Mouse (Mus musculus) heart, postnatal 10 days (tissue): ENCODE data around the gene Rtkn2. TPM values are rescaled to one million over a fixed set of nuclear protein-coding genes. Genes with fewer than 3 reads are reported as not detected.
A peak's percentile ranks its signal among the peaks of the same experiment; 100 is the strongest.

Source experiments
- DNase-seq, 2 experiments: peaks; one replicate each; pipeline ENCODE4 v3.0.0; 2021
- intact Hi-C: fragments of 180-260 bp; cut with DNase I; formaldehyde crosslinking; loops from one replicate; pipeline ENCODE4 v1.15.1; 2025
- total RNA-seq, 2 experiments: library from RNA; stranded (reverse); gene quantifications; 2 replicates each; pipeline ENCODE4 v1.2.3; 2021

Gene Rtkn2
- total RNA-seq, 2 experiments from 2014 or later = 1.7 to 1.8 TPM

DNA sequence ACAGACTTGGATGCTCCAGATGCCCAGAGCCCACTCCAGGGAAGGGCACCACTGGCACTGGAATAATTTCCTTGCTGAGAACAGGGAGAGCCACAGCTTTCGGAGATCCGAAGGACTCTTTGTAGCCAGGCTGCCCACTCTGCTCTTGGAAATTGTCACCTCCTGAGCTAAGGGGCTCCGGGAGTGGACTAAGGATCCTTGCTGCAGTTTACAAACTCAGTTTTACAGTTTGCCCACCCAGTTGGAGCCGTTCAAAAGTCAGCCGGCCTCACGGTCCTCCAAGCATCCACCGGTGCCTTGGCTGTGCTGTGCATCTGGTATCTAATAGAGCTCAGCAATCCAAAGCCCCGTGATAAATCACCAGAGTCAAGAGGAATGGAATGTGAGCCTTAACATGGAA is 121.1 kb downstream of the Rtkn2 start:
- no peak for DNase-seq
- intact Hi-C loops = loop anchor here (5.0 kb wide), 1 partner anchor 177 kb away; the partner anchor contains the start of gene Arid5b

GRCm38 (mm10) chr10:68101251-68101650 is 121.9 kb downstream of the Rtkn2 start:
- intact Hi-C loops = loop anchor here (5.0 kb wide), 1 partner anchor 176 kb away; the partner anchor contains the start of gene Arid5b
- DNase-seq = no peak

GRCm38 (mm10) chr10:68102566-68102965 is 123.2 kb downstream of the Rtkn2 start:
- DNase-seq = peak; percentile 61 to 85
- intact Hi-C loops = loop anchor here (5.0 kb wide), 1 partner anchor 175 kb away; the partner anchor contains the start of gene Arid5b

DNA sequence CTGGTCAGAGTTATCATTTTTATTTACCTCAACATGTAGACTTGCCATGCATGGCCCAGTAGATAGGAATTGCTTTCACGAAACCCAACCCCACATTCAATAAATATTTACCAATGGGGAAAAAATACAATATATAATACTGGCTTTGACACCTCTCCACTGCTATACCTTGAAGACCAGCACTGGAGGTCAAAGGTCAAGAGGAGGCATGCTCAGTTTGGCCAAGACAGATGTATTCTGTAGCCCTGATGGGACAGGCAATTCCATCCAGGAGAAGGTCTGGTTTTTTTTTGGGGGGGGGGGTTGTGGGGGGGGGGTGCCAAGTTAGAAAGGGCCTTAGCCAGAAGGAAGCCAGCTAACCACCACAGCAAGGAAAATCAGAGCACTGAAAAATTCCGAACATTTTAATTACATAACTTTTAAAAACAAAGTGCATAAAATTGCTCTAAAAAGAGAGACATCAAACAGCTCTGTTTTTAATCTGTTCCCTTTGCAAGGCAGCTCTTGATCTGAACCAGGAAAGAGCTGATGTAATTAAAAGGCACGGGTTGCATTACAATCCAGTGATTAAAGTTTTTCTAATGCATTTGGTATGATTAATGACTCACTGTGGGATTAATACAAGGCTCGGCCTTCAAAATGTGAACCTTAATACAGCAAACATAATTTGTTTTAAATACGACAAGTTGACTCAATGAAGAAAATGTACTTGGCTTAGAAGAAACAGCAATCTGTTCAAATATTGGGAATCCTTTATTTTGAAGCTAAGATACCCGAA is 123.9 kb downstream of the Rtkn2 start:
- no peak for DNase-seq
- intact Hi-C loops = loop anchor here (5.0 kb wide), 1 partner anchor 174 kb away; the partner anchor contains the start of gene Arid5b

- intact Hi-C loops = loop anchor here (5.0 kb wide), 1 partner anchor 173 kb away; the partner anchor contains the start of gene Arid5b
- peak; percentile 54 for DNase-seq
Measured at GRCm38 (mm10) chr10:68103988-68104387, 124.6 kb downstream of the Rtkn2 start.

- DNase-seq = peak; percentile 53 to 54
- intact Hi-C loops = loop anchor here (5.0 kb wide), 1 partner anchor 173 kb away; the partner anchor contains the start of gene Arid5b
Measured at GRCm38 (mm10) chr10:68104481-68104880, 125.1 kb downstream of the Rtkn2 start.

- intact Hi-C loops = loop anchor here (5.0 kb wide), 1 partner anchor 172 kb away; the partner anchor contains the start of gene Arid5b
- peak in 1 of 2 experiments; percentile 55 for DNase-seq
Measured at GRCm38 (mm10) chr10:68104881-68105781, 125.8 kb downstream of the Rtkn2 start.

DNA sequence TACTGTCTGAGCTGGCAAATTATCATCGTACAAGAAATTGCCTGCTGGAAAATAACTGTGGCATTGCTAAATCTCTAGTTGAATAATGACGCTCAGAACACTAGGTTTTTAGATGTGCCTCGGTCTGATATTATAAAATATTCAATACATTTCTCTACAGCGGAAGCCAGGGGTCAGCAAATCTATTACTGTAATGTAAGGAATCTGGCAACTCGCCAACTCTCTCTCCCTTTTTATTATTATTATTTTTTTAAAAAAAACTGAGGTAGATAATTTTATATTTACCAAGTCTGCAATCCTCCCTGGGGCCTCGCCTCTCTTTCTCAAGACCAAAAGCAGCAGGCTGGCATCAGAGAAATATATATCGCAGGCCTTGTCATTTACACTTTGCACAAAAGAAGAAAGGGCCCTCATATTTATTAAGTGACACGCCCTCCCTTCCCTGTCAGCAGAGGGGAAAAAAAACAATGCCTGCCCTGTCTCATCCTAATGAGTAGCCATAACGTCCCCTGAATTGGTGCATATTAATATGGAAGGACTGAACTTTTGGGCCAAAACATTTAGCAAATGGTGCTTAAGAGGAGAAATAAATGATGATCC is 127.1 kb downstream of the Rtkn2 start:
- no peak for DNase-seq
- intact Hi-C loops = loop anchor here (2.0 kb wide), 1 partner anchor 18 kb away; no protein-coding TSS in a partner anchor

DNA sequence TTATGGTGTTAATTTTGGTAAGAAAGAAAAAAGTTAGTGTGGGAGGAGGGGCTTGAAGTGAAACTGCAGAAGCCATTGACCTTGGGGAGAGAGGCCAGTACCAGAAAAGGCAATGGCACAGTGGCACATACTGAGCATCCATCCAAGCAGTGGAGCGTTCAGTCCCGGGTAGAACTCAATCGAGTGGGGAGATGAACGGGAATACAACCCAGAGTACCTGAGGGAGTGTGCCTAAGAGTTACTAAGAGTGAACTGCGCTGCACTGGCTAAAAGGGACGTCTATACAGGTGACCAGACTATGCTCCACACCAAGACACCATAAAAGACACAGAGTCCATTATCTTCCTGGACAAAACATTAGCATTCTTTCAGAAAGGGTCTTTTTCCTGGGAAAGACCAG is 128.3 kb downstream of the Rtkn2 start:
- no peak for DNase-seq
- intact Hi-C loops = loop anchor here (2.0 kb wide), 1 partner anchor 17 kb away; no protein-coding TSS in a partner anchor

Other genes starting within 250 kb of the Rtkn2 start
- 1 to 10 TPM; 1.2 to 1.3 TPM for gene Zfp365, start 66.9 kb upstream of the Rtkn2 start, total RNA-seq